ENCODE assay signal across 12 mouse cellular contexts in genomic region chr14:28456372-28457076, GRCm38 (mm10). TPM values are rescaled to one million over a fixed set of nuclear protein-coding genes. Genes with fewer than 3 reads are reported as not detected.
DNase-seq lines count a peak whose midpoint lies in the region; ATAC-seq and TF ChIP-seq lines count a peak whose summit lies in the region.
"Had no signal": no experiment of that assay in that cellular context is flagged by ENCODE, and none has a peak within 500 bp of the region (broad histone marks: within the 10 kb centered on the region; RNA-seq: fewer than 3 reads in every experiment).

No protein-coding gene starts in this region.

- H3K4me2 ChIP-seq in intestine, postnatal 0 days (replicated peaks; ENCODE audit: low read depth), result no peak overlapping the region
- no peak overlapping the region for H3K4me2 ChIP-seq in hindbrain, embryonic 13.5 days
- H3K4me2 ChIP-seq: limb, embryonic 12.5 days had no signal

- TF ChIP-seq POLR2A in kidney, adult 2 months (IDR thresholded peaks at IDR 0.05; ENCODE audit: low read depth, low read length), result no peak

- no peak for TF ChIP-seq CTCF in kidney, adult 2 months (conservative IDR thresholded peaks at IDR 0.05; ENCODE audit: insufficient read depth, insufficient read length, low read depth, low read length)
- TF ChIP-seq CTCF in intestine, postnatal 0 days (IDR thresholded peaks at IDR 0.05; ENCODE audit: low read depth), result no peak

- WGBS in kidney, adult 2 months, result 60% methylated on average over 7 of the region's 7 CpGs
- WGBS in intestine, postnatal 0 days, result 33% methylated on average over 7 of the region's 7 CpGs
- WGBS in hindbrain, embryonic 13.5 days, result 81% methylated on average over 7 of the region's 7 CpGs

- H3K4me3 ChIP-seq in kidney, adult 2 months (ENCODE audit: insufficient read depth, low read depth, low read length), result no peak overlapping the region
- no peak overlapping the region for H3K4me3 ChIP-seq in intestine, postnatal 0 days (ENCODE audit: low read depth, low read length)
- no peak overlapping the region for H3K4me3 ChIP-seq in hindbrain, embryonic 13.5 days
- H3K4me3 ChIP-seq: limb, embryonic 12.5 days had no signal

- intact Hi-C loops in left cerebral cortex, postnatal 10 days (cut with DNase I), result no loop called here

- no peaks in the 10 kb centered on the region for H3K9me3 ChIP-seq in intestine, postnatal 0 days (ENCODE audit: control insufficient read depth)
- H3K9me3 ChIP-seq in hindbrain, embryonic 13.5 days, result no peaks in the 10 kb centered on the region
- H3K9me3 ChIP-seq: limb, embryonic 12.5 days had no signal

- no peaks in the 10 kb centered on the region for H3K27me3 ChIP-seq in kidney, adult 2 months (replicated peaks; ENCODE audit: control insufficient read depth, insufficient read depth, low read length)
- H3K27me3 ChIP-seq in intestine, postnatal 0 days (replicated peaks; ENCODE audit: control insufficient read depth, insufficient read depth, low read length), result no peaks in the 10 kb centered on the region
- H3K27me3 ChIP-seq in hindbrain, embryonic 13.5 days, result peaks cover 66% of the 10 kb centered on the region
- H3K27me3 ChIP-seq: CH12.LX; limb, embryonic 12.5 days had no signal

- peak; percentile 70 for DNase-seq in kidney, adult 2 months
- no peak for DNase-seq in kidney, postnatal 14 days
- DNase-seq in ES-CJ7 (ENCODE audit: low read depth, low spot score), result peak; percentile 14
- peak; percentile 71 to 73 for DNase-seq in adrenal gland, postnatal 36 days
- no peak for DNase-seq in left cerebral cortex, postnatal 10 days (ENCODE audit: extremely low spot score in 1 of 2, low spot score in 2 of 2)
- no peak for DNase-seq in cerebellum, adult 11 months
- DNase-seq: embryo, embryonic 11 days; right cerebral cortex, postnatal 14 days had no signal

- H3K4me1 ChIP-seq in kidney, adult 2 months (ENCODE audit: control insufficient read depth, insufficient read depth, low read length), result peaks cover 3% of the 10 kb centered on the region; the same call in 1 of the 2 replicates
- H3K4me1 ChIP-seq in intestine, postnatal 0 days (replicated peaks; ENCODE audit: control insufficient read depth, insufficient read depth, low read length), result 0 out of 2 replicates have a peak, but pooled peaks cover 3% of the 10 kb centered on the region
- peaks cover 3% of the 10 kb centered on the region; the same call in 1 of the 2 replicates for H3K4me1 ChIP-seq in hindbrain, embryonic 13.5 days (replicated peaks)

- no peak overlapping the region for H3K9ac ChIP-seq in intestine, postnatal 0 days (ENCODE audit: low read depth, low read length)
- H3K9ac ChIP-seq in hindbrain, embryonic 13.5 days, result no peak overlapping the region
- H3K9ac ChIP-seq: limb, embryonic 12.5 days had no signal

- H3K27ac ChIP-seq in kidney, adult 2 months (ENCODE audit: insufficient read depth, low read depth, low read length), result no peak overlapping the region
- no peak overlapping the region for H3K27ac ChIP-seq in intestine, postnatal 0 days (ENCODE audit: low read depth, low read length)
- no peak overlapping the region for H3K27ac ChIP-seq in hindbrain, embryonic 13.5 days
- H3K27ac ChIP-seq: limb, embryonic 12.5 days had no signal

- ATAC-seq in intestine, postnatal 0 days, result peak; percentile 92
- ATAC-seq in hindbrain, embryonic 13.5 days (ENCODE audit: low FRiP score), result no peak

- no peaks in the 10 kb centered on the region for H3K36me3 ChIP-seq in kidney, adult 2 months (ENCODE audit: control insufficient read depth, insufficient read depth, low read length)
- no peaks in the 10 kb centered on the region for H3K36me3 ChIP-seq in intestine, postnatal 0 days (ENCODE audit: control insufficient read depth, insufficient read depth)
- no peaks in the 10 kb centered on the region for H3K36me3 ChIP-seq in hindbrain, embryonic 13.5 days
- H3K36me3 ChIP-seq: limb, embryonic 12.5 days had no signal

RNA-seq across cellular contexts. Expression of gene Wnt5a, which starts 48.0 kb away (rescaled TPM):
- polyA plus RNA-seq in kidney, adult 2 months (2012; rRNA removed), result 7.0 and 8.9 TPM in 2 replicates
- 10 to 100 TPM; 25.8 to 44.3 TPM for total RNA-seq in adrenal gland, postnatal 36 days (2021)
- polyA plus RNA-seq in intestine, postnatal 0 days (2015; fragmentation: Nextera tagmentation; extraction: Ambion mirVana), result 11.6 and 12.0 TPM in 2 replicates
- polyA plus RNA-seq in hindbrain, embryonic 13.5 days (2015; fragmentation: Nextera tagmentation; extraction: Ambion mirVana), result 25.4 and 35.4 TPM in 2 replicates
- total RNA-seq in left cerebral cortex, postnatal 10 days (2021), result 10 to 100 TPM in 1 of 2 experiments, 1 to 10 TPM in 1; 10.0 to 11.3 TPM
- total RNA-seq: CH12.LX had no signal

Comparison
In these comparisons a context has a peak if more than half of its experiments do, and no peak if none do; other contexts are left out.
1. DNase-seq: peak in kidney, adult 2 months (single experiment), ES-CJ7 (single experiment) and adrenal gland, postnatal 36 days (2 of 2); none in kidney, postnatal 14 days (single experiment), left cerebral cortex, postnatal 10 days (0 of 2) and cerebellum, adult 11 months (single experiment).